ENCODE assay signal across 8 mouse cellular contexts in genomic region chr9:60687415-60687814, GRCm38 (mm10). TPM values are rescaled to one million over a fixed set of nuclear protein-coding genes. Genes with fewer than 3 reads are reported as not detected.
DNase-seq lines count a peak whose midpoint lies in the region; ATAC-seq and TF ChIP-seq lines count a peak whose summit lies in the region.

No protein-coding gene starts in this region.

- 4% methylated on average over 7 of the region's 7 CpGs for WGBS in spleen, adult 2 months
- WGBS in hindbrain, embryonic 13.5 days, result 0% methylated on average over 7 of the region's 7 CpGs

- H3K9ac ChIP-seq in hindbrain, embryonic 13.5 days, result peak overlapping the region; percentile 78

- no peak overlapping the region for H3K27ac ChIP-seq in spleen, adult 2 months (ENCODE audit: insufficient read depth, low read length)
- peak overlapping the region; percentile 99 for H3K27ac ChIP-seq in hindbrain, embryonic 13.5 days

- H3K27me3 ChIP-seq in spleen, adult 2 months (ENCODE audit: control insufficient read depth, insufficient read depth, low read length), result no peaks in the 10 kb centered on the region
- H3K27me3 ChIP-seq in hindbrain, embryonic 13.5 days, result no peaks in the 10 kb centered on the region

- ATAC-seq in frontal cortex, adult (ENCODE audit: low TSS enrichment), result peak; percentile 65
- ATAC-seq in hindbrain, embryonic 13.5 days (ENCODE audit: low FRiP score), result peak; percentile 76

- H3K9me3 ChIP-seq in hindbrain, embryonic 13.5 days, result no peaks in the 10 kb centered on the region

- H3K4me2 ChIP-seq in hindbrain, embryonic 13.5 days, result peak overlapping the region; percentile 63

- no peak for TF ChIP-seq POLR2A in spleen, adult 2 months (IDR thresholded peaks at IDR 0.05; ENCODE audit: low read depth, low read length)

- TF ChIP-seq CTCF in spleen, adult 2 months (IDR thresholded peaks at IDR 0.05; ENCODE audit: extremely low read depth, insufficient read depth, insufficient read length, insufficient replicate concordance), result no peak

- peak overlapping the region; percentile 63 for H3K4me3 ChIP-seq in spleen, adult 2 months (ENCODE audit: extremely low read depth, insufficient read depth, insufficient read length)
- peak overlapping the region; percentile 62 for H3K4me3 ChIP-seq in hindbrain, embryonic 13.5 days

- no peaks in the 10 kb centered on the region for H3K36me3 ChIP-seq in spleen, adult 2 months (ENCODE audit: control insufficient read depth, insufficient read depth, low read length)
- peaks cover 22% of the 10 kb centered on the region for H3K36me3 ChIP-seq in hindbrain, embryonic 13.5 days

- no peak for DNase-seq in frontal cortex, postnatal 14 days (ENCODE audit: low spot score in 2 of 2)
- DNase-seq in spleen, adult 2 months (ENCODE audit: low read depth in 1 of 2, low spot score in 2 of 2), result no peak
- DNase-seq in spleen, postnatal 4 days (ENCODE audit: low spot score in 2 of 2), result no peak
- peak; percentile 51 for DNase-seq in lung, postnatal 25 days (ENCODE audit: low spot score)
- DNase-seq in thymus, postnatal 0 days (ENCODE audit: low spot score), result no peak
- no peak for DNase-seq in layer of hippocampus, postnatal 10 days (ENCODE audit: low spot score in 2 of 2)

- H3K4me1 ChIP-seq in spleen, adult 2 months (ENCODE audit: control insufficient read depth, insufficient read depth, insufficient read length), result no peaks in the 10 kb centered on the region
- H3K4me1 ChIP-seq in hindbrain, embryonic 13.5 days (replicated peaks), result peaks cover 28% of the 10 kb centered on the region

RNA-seq across cellular contexts. Expression of gene Lrrc49, which starts 0.5 kb away (rescaled TPM):
- 0.42 and 0.65 TPM in 2 replicates for polyA plus RNA-seq in spleen, adult 2 months (2012; rRNA removed)
- 67.9 and 70.0 TPM in 2 replicates for polyA plus RNA-seq in hindbrain, embryonic 13.5 days (2015; fragmentation: Nextera tagmentation; extraction: Ambion mirVana)
- polyA plus RNA-seq in thymus, postnatal 0 days (2015; fragmentation: Nextera tagmentation; extraction: Ambion mirVana), result 2.4 and 2.8 TPM in 2 replicates
- 10 to 100 TPM; 62.3 to 64.3 TPM for total RNA-seq in layer of hippocampus, postnatal 10 days (2021)

RNA-seq across cellular contexts. Expression of gene Larp6, which starts 25.4 kb away (rescaled TPM):
- polyA plus RNA-seq in spleen, adult 2 months (2012; rRNA removed), result 1.3 and 1.5 TPM in 2 replicates
- 10.3 and 11.2 TPM in 2 replicates for polyA plus RNA-seq in hindbrain, embryonic 13.5 days (2015; fragmentation: Nextera tagmentation; extraction: Ambion mirVana)
- polyA plus RNA-seq in thymus, postnatal 0 days (2015; fragmentation: Nextera tagmentation; extraction: Ambion mirVana), result 1.4 and 1.9 TPM in 2 replicates
- total RNA-seq in layer of hippocampus, postnatal 10 days (2021), result 10 to 100 TPM; 32.8 to 33.6 TPM

Comparison
In these comparisons a context has a peak if more than half of its experiments do, and no peak if none do; other contexts are left out.
1. RNA of gene Lrrc49, which starts 0.5 kb away (polyA plus RNA-seq): 67.9 to 70.0 TPM in hindbrain, embryonic 13.5 days; 2.4 to 2.8 TPM in thymus, postnatal 0 days and 0.42 to 0.65 TPM in spleen, adult 2 months; every median in the first group is over 10 times any median in the second.